Mouse (Mus musculus) embryonic facial prominence, embryonic 11.5 days (tissue): ENCODE measurements at regions not wholly inside any gene's neighbourhood (a gene's known extent, or its start where the extent isn't known, plus 50 kb on each side); places are given as distances from the start of the nearest gene placed in this dataset.

ENCODE experiments used
- ATAC-seq: fragments of 200-750 bp; cut with Nextera tagmentation; replicated peaks from 2 replicates; pipeline ENCODE4 v1.8.0; 2017; ENCODE audit warnings: low read depth; ENCODE audit not compliant: insufficient number of reproducible peaks, low FRiP score, low TSS enrichment
- DNase-seq: peaks from one replicate; pipeline ENCODE4 v3.0.0-alpha.2; 2015; ENCODE audit warnings: low spot score
- H3K27ac ChIP-seq: fragments of 300-500 bp; sonication (generic); replicated peaks from 2 replicates; pipeline ENCODE4 v1.5.1; 2014; ENCODE audit warnings: mild to moderate bottlenecking, low read depth, low read length, control low read depth
- H3K27me3 ChIP-seq: fragments of 300-500 bp; sonication (generic); 2 replicates; pipeline ENCODE4 v1.6.1; 2014; ENCODE audit warnings: mild to moderate bottlenecking, low read length, moderate library complexity, mixed read lengths; ENCODE audit not compliant: control insufficient read depth, insufficient read depth
- H3K36me3 ChIP-seq: fragments of 300-500 bp; sonication (generic); replicated peaks from 2 replicates; pipeline ENCODE4 v1.6.1; 2014; ENCODE audit warnings: low read depth, mild to moderate bottlenecking, low read length, moderate library complexity, mixed read lengths; ENCODE audit not compliant: control insufficient read depth, insufficient read depth
- H3K4me1 ChIP-seq: fragments of 300-500 bp; sonication (generic); 2 replicates; pipeline ENCODE4 v1.6.1; 2014; ENCODE audit warnings: low read length, mixed read lengths; ENCODE audit not compliant: control insufficient read depth, insufficient read depth
- H3K4me2 ChIP-seq: fragments of 300-500 bp; sonication (generic); 2 replicates; pipeline ENCODE4 v1.6.1; 2014; ENCODE audit warnings: low read depth, mild to moderate bottlenecking, control low read depth, low read length, moderate library complexity
- H3K4me3 ChIP-seq: fragments of 300-500 bp; sonication (generic); 2 replicates; pipeline ENCODE4 v1.5.1; 2014; ENCODE audit warnings: low read depth, low read length, control low read depth
- H3K9ac ChIP-seq: fragments of 300-500 bp; sonication (generic); replicated peaks from 2 replicates; pipeline ENCODE4 v1.6.1; 2014; ENCODE audit warnings: mild to moderate bottlenecking, control low read depth, low read length
- H3K9me3 ChIP-seq: fragments of 300-500 bp; sonication (generic); replicated peaks from 2 replicates; pipeline ENCODE4 v1.6.1; 2016; ENCODE audit warnings: mild to moderate bottlenecking, low read length, inconsistent platforms, mixed read lengths; ENCODE audit not compliant: control insufficient read depth
- WGBS: fragments of 180-500 bp; shearing (Covaris S2); extraction: QIAGEN DNeasy Blood & Tissue Kit; methylation state at CpG from one replicate; pipeline ENCODE4 v1.1.7; 2014; 5-methylcytosine and 5-hydroxymethylcytosine counted together

DNA sequence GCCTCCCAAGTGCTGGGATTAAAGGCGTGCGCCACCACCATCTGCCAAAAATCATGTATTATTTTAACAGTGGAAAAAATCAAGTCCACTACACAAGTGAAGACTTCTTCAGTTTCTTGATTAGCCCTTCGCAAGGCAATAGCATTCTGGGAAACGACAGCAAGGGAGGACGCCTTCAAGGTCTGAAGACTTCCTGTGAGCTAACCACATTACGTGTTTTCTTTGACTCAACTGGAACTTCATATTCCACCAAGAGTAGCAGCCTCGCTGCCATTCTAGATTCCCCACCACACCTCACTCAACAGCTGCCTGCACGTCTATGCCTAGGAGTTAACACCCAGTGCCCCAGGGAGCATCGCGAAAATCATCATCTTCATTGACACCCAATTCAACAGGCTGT, 126.2 kb upstream of the Smim15 start:
- WGBS: 96% methylated on average over 10 of the region's 10 CpGs
- no peak for ATAC-seq
- no peaks in the 10 kb centered on the region for H3K36me3 ChIP-seq

DNA sequence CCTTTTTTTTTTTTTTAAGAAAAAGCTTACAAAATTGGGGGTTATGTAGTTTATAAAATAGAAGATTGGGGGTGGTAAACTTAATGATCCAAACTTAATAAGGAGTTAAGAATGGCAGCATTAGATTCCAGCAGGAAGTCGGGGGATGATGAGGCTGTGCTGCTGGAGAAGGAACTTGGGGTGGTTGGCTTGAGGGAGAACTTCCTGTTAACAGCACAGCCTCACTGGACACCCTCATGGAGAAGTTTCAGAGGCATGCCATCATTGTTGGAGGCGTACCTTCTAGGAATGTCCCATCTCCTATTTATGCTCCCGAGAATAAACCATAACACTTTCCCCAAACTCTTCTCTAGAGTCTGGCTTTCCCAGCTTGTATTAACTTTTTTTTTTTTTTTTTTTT, 126.7 kb upstream of the Smim15 start:
- H3K4me3 ChIP-seq: no peak overlapping the region
- ATAC-seq (no peak), DNase-seq (no peak)
- 94% methylated on average over 3 of the region's 3 CpGs for WGBS
- H3K27ac ChIP-seq: no peak overlapping the region
- no peaks in the 10 kb centered on the region for H3K9me3 ChIP-seq
- no peaks in the 10 kb centered on the region for H3K4me1 ChIP-seq
- no peaks in the 10 kb centered on the region for H3K27me3 ChIP-seq
- no peak overlapping the region for H3K9ac ChIP-seq
- H3K36me3 ChIP-seq: no peaks in the 10 kb centered on the region
- no peak overlapping the region for H3K4me2 ChIP-seq

More for the DNA sequence above, 126.2 kb upstream of the Smim15 start:
- Histone ChIP-seq H3K9me3 (no peaks in the 10 kb centered on the region), H3K4me3 (no peak overlapping the region), H3K4me2 (no peak overlapping the region), H3K9ac (no peak overlapping the region), H3K4me1 (no peaks in the 10 kb centered on the region), H3K27me3 (no peaks in the 10 kb centered on the region), H3K27ac (no peak overlapping the region)
- no peak for DNase-seq

DNA sequence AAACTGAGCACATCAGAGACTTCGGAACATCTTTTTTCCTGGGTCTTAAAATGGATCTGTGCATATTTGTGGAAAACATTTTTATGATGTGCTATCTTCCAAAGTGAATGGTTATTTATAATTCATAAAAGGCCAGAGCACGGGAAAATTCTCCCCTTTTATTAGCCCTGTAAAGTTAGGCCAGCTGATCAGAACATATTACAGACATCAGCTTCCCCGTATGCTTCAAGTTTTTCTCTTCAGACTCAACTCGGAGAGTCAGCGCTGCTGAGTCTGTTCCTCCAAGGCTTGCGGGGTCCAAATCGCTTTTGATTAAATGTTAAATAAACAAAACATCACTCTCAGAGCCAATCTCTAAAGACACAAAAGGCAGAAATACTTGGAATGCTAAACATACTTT, 134.1 kb upstream of the Smim15 start:
- Histone ChIP-seq H3K4me3 (no peak overlapping the region), H3K4me2 (no peak overlapping the region), H3K27ac (no peak overlapping the region), H3K27me3 (no peaks in the 10 kb centered on the region), H3K9ac (no peak overlapping the region), H3K36me3 (no peaks in the 10 kb centered on the region), H3K4me1 (no peaks in the 10 kb centered on the region), H3K9me3 (no peaks in the 10 kb centered on the region)
- no peak for DNase-seq
- ATAC-seq: no peak
- 59% methylated on average over 7 of the region's 7 CpGs for WGBS

DNA sequence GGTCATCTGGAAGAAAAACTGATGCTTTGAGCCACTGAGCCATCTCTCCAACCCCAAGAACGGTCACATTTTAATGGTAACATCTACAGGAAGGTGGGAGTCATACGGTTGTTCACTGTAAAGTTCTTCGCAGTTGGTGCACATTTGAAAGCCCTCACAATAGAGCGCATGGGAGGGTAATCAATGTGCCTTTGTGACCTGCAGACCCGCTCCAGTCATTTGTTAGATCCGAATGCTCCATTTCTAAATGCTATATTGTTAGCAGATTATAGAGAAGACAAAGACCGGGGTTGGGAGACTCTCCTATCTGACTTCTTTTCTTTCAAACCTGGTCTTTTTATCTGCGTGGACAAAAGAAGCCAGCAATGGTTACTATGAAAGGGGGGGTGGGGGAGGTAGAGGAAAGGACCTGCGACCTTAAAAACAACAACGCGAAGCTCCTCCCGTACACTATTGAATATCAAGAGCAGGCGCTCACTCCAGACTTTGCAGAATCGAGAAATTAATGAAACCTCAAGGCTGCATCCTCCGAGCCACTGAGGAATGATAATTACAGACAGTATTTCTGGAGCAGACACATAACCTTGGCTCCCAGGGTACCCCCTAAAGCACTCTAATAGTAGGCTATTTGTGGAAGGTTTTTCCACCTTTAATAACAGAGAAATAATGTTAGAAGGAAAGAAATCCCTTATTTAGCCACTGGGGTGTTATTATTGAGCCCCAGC, 134.7 kb upstream of the Smim15 start:
- Histone ChIP-seq H3K4me1 (no peaks in the 10 kb centered on the region), H3K9me3 (no peaks in the 10 kb centered on the region), H3K9ac (no peak overlapping the region), H3K27me3 (no peaks in the 10 kb centered on the region), H3K27ac (no peak overlapping the region), H3K4me3 (no peak overlapping the region), H3K36me3 (no peaks in the 10 kb centered on the region), H3K4me2 (no peak overlapping the region)
- DNase-seq (no peak), ATAC-seq (0 out of 2 replicates have a peak, but pooled peaks have one; percentile 14)
- WGBS: 54% methylated on average over 15 of the region's 15 CpGs

DNA sequence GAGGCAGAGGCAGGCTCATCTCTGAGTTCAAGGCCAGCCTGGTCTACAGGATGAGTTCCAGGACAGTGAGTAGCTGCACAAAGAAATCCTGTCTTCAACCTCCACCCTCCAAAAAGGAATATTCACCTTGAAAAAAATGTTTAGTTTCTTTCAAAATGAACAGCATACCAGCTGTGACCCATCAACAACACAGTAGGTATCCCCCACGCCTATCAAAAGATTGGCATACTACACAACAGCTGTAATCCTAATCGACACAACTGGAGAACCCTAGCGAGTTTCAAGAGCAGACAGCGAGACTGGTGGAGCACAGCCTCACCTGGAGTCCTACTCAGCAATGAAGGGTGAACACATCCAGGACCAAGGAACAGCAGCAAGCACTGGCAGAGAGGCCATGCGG, 136.3 kb upstream of the Smim15 start:
- Histone ChIP-seq H3K4me3 (no peak overlapping the region), H3K36me3 (no peaks in the 10 kb centered on the region), H3K9ac (no peak overlapping the region), H3K27ac (no peak overlapping the region), H3K27me3 (no peaks in the 10 kb centered on the region), H3K9me3 (no peaks in the 10 kb centered on the region), H3K4me2 (no peak overlapping the region), H3K4me1 (no peaks in the 10 kb centered on the region)
- WGBS: 91% methylated on average over 5 of the region's 5 CpGs
- ATAC-seq: no peak
- no peak for DNase-seq

DNA sequence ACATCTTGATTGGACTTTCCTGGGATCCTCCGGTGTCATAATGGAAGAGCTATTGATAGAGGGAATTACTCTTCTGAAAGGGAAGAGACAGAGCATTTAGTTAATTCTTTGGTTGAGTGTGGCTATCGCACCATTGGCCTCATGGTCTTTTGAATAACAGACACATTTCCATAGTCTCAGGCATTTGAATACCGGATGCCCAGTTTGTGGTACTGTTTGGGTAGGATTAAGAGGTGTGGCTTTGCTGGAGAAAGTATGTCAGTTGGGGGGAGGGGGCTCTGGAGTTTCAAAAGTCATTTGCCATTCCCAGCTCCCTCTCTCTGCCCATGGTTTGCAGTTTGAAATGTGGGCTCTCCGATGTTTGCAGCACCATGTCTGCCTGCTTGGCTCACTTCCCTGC, 139.4 kb upstream of the Smim15 start:
- Histone ChIP-seq H3K27me3 (no peaks in the 10 kb centered on the region), H3K4me2 (no peak overlapping the region), H3K9ac (no peak overlapping the region), H3K4me1 (no peaks in the 10 kb centered on the region), H3K27ac (no peak overlapping the region), H3K9me3 (no peaks in the 10 kb centered on the region), H3K36me3 (no peaks in the 10 kb centered on the region), H3K4me3 (no peak overlapping the region)
- ATAC-seq (no peak), DNase-seq (no peak)
- 80% methylated on average over 4 of the region's 4 CpGs for WGBS

DNA sequence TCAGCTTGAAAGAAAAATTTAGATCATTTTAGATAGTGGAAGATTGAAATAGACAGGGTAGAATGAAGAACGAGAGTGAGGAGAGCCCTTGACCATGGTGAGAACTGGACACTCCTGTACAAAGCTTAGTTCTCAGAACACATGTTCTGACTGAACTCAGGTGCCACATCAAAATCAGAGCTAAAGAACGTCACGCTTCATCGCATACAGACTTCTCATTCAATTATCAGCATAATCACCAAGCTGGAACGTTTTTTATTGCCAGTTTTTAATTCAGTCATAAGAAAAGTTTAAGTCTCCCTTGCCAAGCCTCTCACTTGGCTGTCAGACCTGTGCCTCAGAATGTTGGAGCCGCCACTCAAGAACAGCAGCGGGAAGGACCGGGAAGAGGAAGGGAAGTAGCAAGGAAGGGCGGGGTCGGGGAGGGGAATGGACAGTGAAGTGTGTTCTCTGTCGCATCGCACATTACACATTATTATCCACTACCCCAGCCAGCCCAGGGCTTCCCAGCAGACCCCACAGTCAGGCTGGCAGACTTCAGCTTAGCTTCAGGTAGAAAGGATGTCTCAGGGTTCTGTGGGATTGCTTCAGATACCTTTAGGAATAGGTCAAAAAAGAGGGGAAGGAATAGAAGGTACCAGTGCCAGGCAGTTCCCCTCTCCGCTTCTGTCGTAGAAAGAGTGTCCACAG, 140.1 kb upstream of the Smim15 start:
- no peak overlapping the region for H3K9ac ChIP-seq
- no peak overlapping the region for H3K4me3 ChIP-seq
- no peaks in the 10 kb centered on the region for H3K9me3 ChIP-seq
- ATAC-seq (no peak), DNase-seq (no peak)
- H3K4me2 ChIP-seq: no peak overlapping the region
- no peaks in the 10 kb centered on the region for H3K4me1 ChIP-seq
- no peaks in the 10 kb centered on the region for H3K36me3 ChIP-seq
- no peaks in the 10 kb centered on the region for H3K27me3 ChIP-seq
- H3K27ac ChIP-seq: no peak overlapping the region
- 79% methylated on average over 14 of the region's 14 CpGs for WGBS

DNA sequence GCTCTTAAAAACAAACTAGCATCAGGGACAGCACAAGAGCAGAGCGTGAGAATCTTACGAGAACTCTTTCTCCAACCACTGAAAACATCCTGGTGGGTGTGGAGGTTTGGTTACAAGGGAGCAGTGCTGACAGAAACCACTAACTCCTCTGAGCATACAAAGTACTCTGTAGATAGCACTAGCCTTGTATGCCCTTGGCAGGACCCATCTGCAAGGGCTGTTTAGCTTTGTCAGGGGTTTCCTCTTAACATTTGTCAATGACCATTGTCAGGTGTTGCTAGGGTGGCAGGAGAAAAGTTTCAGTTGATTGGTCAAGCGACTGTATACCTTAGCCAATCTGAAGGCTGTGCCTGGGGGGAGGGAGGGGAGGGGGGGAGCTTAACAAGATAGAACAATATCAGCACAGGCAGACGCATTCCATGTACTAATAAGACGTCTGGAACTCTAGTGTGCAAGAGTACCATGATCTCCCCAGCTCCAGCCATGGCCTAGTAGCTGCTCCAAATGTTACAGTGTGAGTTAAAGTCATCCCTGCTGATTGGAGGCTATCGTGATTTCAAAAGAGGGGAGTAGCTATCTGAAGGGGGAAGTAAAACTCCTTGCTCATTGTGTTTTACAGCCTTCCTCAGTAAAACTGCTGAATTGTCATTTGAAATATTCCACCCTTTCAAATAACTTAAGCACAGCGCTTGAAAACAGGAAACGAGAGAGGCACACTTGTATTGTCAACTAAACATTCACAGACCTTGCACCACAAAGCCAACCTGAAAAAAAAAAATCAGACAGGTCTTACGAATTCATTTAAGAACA, 140.9 kb upstream of the Smim15 start:
- 39% methylated on average over 9 of the region's 9 CpGs for WGBS
- Histone ChIP-seq H3K9me3 (no peaks in the 10 kb centered on the region), H3K4me3 (no peak overlapping the region), H3K27me3 (no peaks in the 10 kb centered on the region), H3K4me2 (no peak overlapping the region), H3K4me1 (no peaks in the 10 kb centered on the region), H3K27ac (no peak overlapping the region), H3K36me3 (no peaks in the 10 kb centered on the region), H3K9ac (no peak overlapping the region; the same call in 1 of the 2 replicates)
- DNase-seq: no peak
- ATAC-seq: peak; percentile 74
